Mouse (Mus musculus) liver, embryonic 12.5 days (tissue): ENCODE measurements around the gene Abcc10. TPM values are rescaled to one million over a fixed set of nuclear protein-coding genes. Genes with fewer than 3 reads are reported as not detected.

Source experiments
- ATAC-seq: fragments of 200-750 bp; cut with Nextera tagmentation; 2 replicates; pipeline ENCODE4 v1.8.0; 2017; ENCODE audit warnings: moderate number of reproducible peaks, mild to moderate bottlenecking, moderate library complexity
- H3K27ac ChIP-seq: fragments of 300-500 bp; sonication (generic); 2 replicates; pipeline ENCODE4 v1.5.1; 2016; ENCODE audit warnings: mild to moderate bottlenecking
- H3K27me3 ChIP-seq: fragments of 300-500 bp; sonication (generic); replicated peaks from 2 replicates; pipeline ENCODE4 v1.6.1; 2016; ENCODE audit warnings: mild to moderate bottlenecking, moderate library complexity
- H3K36me3 ChIP-seq: fragments of 300-500 bp; sonication (generic); 2 replicates; pipeline ENCODE4 v1.6.1; 2016; ENCODE audit warnings: mild to moderate bottlenecking, moderate library complexity
- H3K4me1 ChIP-seq: fragments of 300-500 bp; sonication (generic); 2 replicates; pipeline ENCODE4 v1.6.1; 2016
- H3K4me2 ChIP-seq: fragments of 300-500 bp; sonication (generic); 2 replicates; pipeline ENCODE4 v1.6.1; 2016; ENCODE audit warnings: mild to moderate bottlenecking, moderate library complexity
- H3K4me3 ChIP-seq: fragments of 300-500 bp; sonication (generic); 2 replicates; pipeline ENCODE4 v1.5.1; 2016; ENCODE audit warnings: mild to moderate bottlenecking, moderate library complexity
- H3K9ac ChIP-seq: fragments of 300-500 bp; sonication (generic); 2 replicates; pipeline ENCODE4 v1.6.1; 2016; ENCODE audit warnings: mild to moderate bottlenecking, moderate library complexity
- H3K9me3 ChIP-seq: fragments of 300-500 bp; sonication (generic); replicated peaks from 2 replicates; pipeline ENCODE4 v1.6.1; 2016; ENCODE audit warnings: mild to moderate bottlenecking, moderate library complexity
- whole genome bisulfite sequencing: fragments of 180-500 bp; shearing (Covaris S2); methylation state at CpG from one replicate; pipeline ENCODE4 v1.1.7; 2016; ENCODE audit not compliant: insufficient replicate concordance; 5-methylcytosine and 5-hydroxymethylcytosine counted together
- polyA plus RNA-seq: library from polyadenylated mRNA; unstranded; fragments of >200 nt; fragmentation: Nextera tagmentation; extraction: Ambion mirVana; gene quantifications from 2 replicates; pipeline ENCODE4 v1.2.1, GENCODE M21; 2016

The Abcc10 gene
- polyA plus RNA-seq, 1 experiment from 2014 or later: 2.4 TPM

GRCm38 (mm10) chr17:46253452-46254084, 74.6 kb downstream of the Abcc10 start, which contains the start of gene Lrrc73:
TSS of gene Lrrc73 (plus strand) at chr17:46253531.
- H3K4me1 ChIP-seq: peaks cover 36% of the 10 kb centered on the region
- peak; percentile 63 for ATAC-seq
- peaks cover 51% of the 10 kb centered on the region for H3K36me3 ChIP-seq
- H3K9me3 ChIP-seq: no peaks in the 10 kb centered on the region
- peaks cover 38% of the 10 kb centered on the region for H3K27me3 ChIP-seq
- WGBS: 2% methylated on average over 46 of the region's 48 CpGs
- H3K4me2 ChIP-seq: peak within 1 kb of the TSS; percentile 99
- peak within 1 kb of the TSS; percentile 68 for H3K4me3 ChIP-seq
- H3K27ac ChIP-seq: no peak within 1 kb of the TSS
- H3K9ac ChIP-seq: peak within 1 kb of the TSS; percentile 60

Other genes starting within 250 kb of the Abcc10 start
- gene Mrps18a, start 217.4 kb downstream of the Abcc10 start, polyA plus RNA-seq: 107 and 110 TPM in 2 replicates
- 0.72 and 1.5 TPM in 2 replicates for gene Rsph9, start 184.1 kb downstream of the Abcc10 start, polyA plus RNA-seq
- gene Mad2l1bp, start 174.8 kb downstream of the Abcc10 start, polyA plus RNA-seq: 44.1 and 46.7 TPM in 2 replicates
- 32.6 and 33.7 TPM in 2 replicates for gene Gtpbp2, start 167.3 kb downstream of the Abcc10 start, polyA plus RNA-seq
- gene Polh, start 125.7 kb downstream of the Abcc10 start, polyA plus RNA-seq: 24.6 and 25.0 TPM in 2 replicates
- gene Xpo5, start 125.6 kb downstream of the Abcc10 start, polyA plus RNA-seq: 33.0 and 34.9 TPM in 2 replicates
- 53.9 and 56.3 TPM in 2 replicates for gene Polr1c, start 80.3 kb downstream of the Abcc10 start, polyA plus RNA-seq
- gene Yipf3, start 80.3 kb downstream of the Abcc10 start, polyA plus RNA-seq: 43.4 and 45.8 TPM in 2 replicates
- 0.12 and 0.14 TPM in 2 replicates for gene Lrrc73, start 74.8 kb downstream of the Abcc10 start, polyA plus RNA-seq
- gene Tjap1, start 45.3 kb downstream of the Abcc10 start, polyA plus RNA-seq: 17.4 and 18.9 TPM in 2 replicates
- gene Dlk2, start 30.9 kb downstream of the Abcc10 start, polyA plus RNA-seq: not detected in 2 replicates
- gene Zfp318, start 55.4 kb upstream of the Abcc10 start, polyA plus RNA-seq: 4.4 and 4.5 TPM in 2 replicates
- 0.25 TPM in 1 of 2 replicates, not detected in the other for gene Crip3, start 100.6 kb upstream of the Abcc10 start, polyA plus RNA-seq
- gene Slc22a7, start 110.1 kb upstream of the Abcc10 start, polyA plus RNA-seq: not detected in 2 replicates
- 0.02 and 0.11 TPM in 2 replicates for gene Ttbk1, start 159.3 kb upstream of the Abcc10 start, polyA plus RNA-seq
- 38.5 and 39.3 TPM in 2 replicates for gene Dnph1, start 168.4 kb upstream of the Abcc10 start, polyA plus RNA-seq
- gene Cul9, start 218.0 kb upstream of the Abcc10 start, polyA plus RNA-seq: 0.69 and 0.93 TPM in 2 replicates
- gene Srf, start 227.8 kb upstream of the Abcc10 start, polyA plus RNA-seq: 6.6 and 6.8 TPM in 2 replicates